28 mouse cellular contexts compared by ENCODE assay signal in genomic region chr9:116596046-116596445, GRCm38 (mm10).
"Had no signal": no experiment of that assay in that cellular context is flagged by ENCODE, and none has a peak within 500 bp of the region (broad histone marks: within the 10 kb centered on the region; RNA-seq: fewer than 3 reads in every experiment).

No protein-coding gene starts in this region.

- H3K4me1 ChIP-seq: forebrain, embryonic 10.5 days; forebrain, embryonic 12.5 days; forebrain, embryonic 13.5 days; forebrain, embryonic 15.5 days had no signal

- H3K36me3 ChIP-seq: embryonic facial prominence, embryonic 10.5 days; embryonic facial prominence, embryonic 15.5 days; forebrain, embryonic 10.5 days; forebrain, embryonic 12.5 days; forebrain, embryonic 15.5 days had no signal

- H3K4me3 ChIP-seq: embryonic facial prominence, embryonic 10.5 days; embryonic facial prominence, embryonic 12.5 days; embryonic facial prominence, embryonic 13.5 days; embryonic facial prominence, embryonic 15.5 days; erythroblast, embryonic 14.5 days; forebrain, embryonic 10.5 days; forebrain, embryonic 12.5 days; forebrain, embryonic 13.5 days; forebrain, embryonic 15.5 days; gastrocnemius, adult 2 months; heart, adult 2 months had no signal

- H3K9me3 ChIP-seq: embryonic facial prominence, embryonic 10.5 days; embryonic facial prominence, embryonic 12.5 days; embryonic facial prominence, embryonic 13.5 days; embryonic facial prominence, embryonic 15.5 days; forebrain, embryonic 10.5 days; forebrain, embryonic 12.5 days; forebrain, embryonic 13.5 days; forebrain, embryonic 15.5 days had no signal

- DNase-seq: cerebellum, adult 2 months; cerebellum, adult 8-10 months; cerebellum, adult 9-10 months; cerebellum, adult 9-11 months; cerebellum, postnatal 10 days; cerebellum, postnatal 14 days; cerebellum, postnatal 25 days; cerebellum, postnatal 36 days; embryo, embryonic 11 days; forebrain, postnatal 0 days; gastrocnemius, adult 2 months; gastrocnemius, postnatal 10 days; gastrocnemius, postnatal 14 days; gastrocnemius, postnatal 25 days; gastrocnemius, postnatal 36 days; heart, adult 18-20 months; heart, adult 2 months had no signal

- H3K27me3 ChIP-seq: embryonic facial prominence, embryonic 12.5 days; embryonic facial prominence, embryonic 13.5 days; embryonic facial prominence, embryonic 15.5 days; forebrain, embryonic 12.5 days; forebrain, embryonic 13.5 days; forebrain, embryonic 15.5 days had no signal

- ATAC-seq: forebrain, embryonic 13.5 days; forebrain, embryonic 14.5 days; forebrain, embryonic 15.5 days; forebrain, embryonic 16.5 days; forebrain, postnatal 0 days had no signal

- H3K27ac ChIP-seq: embryonic facial prominence, embryonic 10.5 days; embryonic facial prominence, embryonic 12.5 days; embryonic facial prominence, embryonic 13.5 days; embryonic facial prominence, embryonic 15.5 days; forebrain, embryonic 10.5 days; forebrain, embryonic 12.5 days; forebrain, embryonic 13.5 days; forebrain, embryonic 15.5 days; gastrocnemius, adult 2 months; heart, adult 2 months had no signal
